Comparison of ENCODE assay signal across 22 mouse cellular contexts in the genomic region with DNA sequence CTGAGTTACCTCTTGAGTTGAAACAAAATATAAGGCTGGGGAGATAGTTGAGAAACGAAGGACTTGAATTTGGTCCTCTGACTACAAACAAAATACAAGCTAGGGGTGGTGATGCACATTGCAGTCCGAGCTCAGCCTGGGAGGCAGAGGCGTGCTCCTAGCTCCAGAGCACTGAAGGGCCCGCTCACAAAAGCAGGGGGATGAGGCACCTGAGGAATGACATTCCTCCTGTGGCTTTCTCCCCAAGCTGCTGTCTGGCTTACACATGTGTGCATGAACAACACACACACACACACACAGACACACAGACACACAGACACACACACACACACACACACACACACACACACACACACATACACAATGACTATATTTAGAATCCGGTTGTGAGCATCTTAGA.
DNase-seq lines count a peak whose midpoint lies in the region; ATAC-seq lines count a peak whose summit lies in the region.
"Had no signal": no experiment of that assay in that cellular context is flagged by ENCODE, and none has a peak within 500 bp of the region (broad histone marks: within the 10 kb centered on the region; RNA-seq: fewer than 3 reads in every experiment).

No protein-coding gene starts in this region.

- H3K4me3 ChIP-seq in heart, embryonic 10.5 days, result no peak overlapping the region
- H3K4me3 ChIP-seq in heart, embryonic 12.5 days, result no peak overlapping the region
- H3K4me3 ChIP-seq in neural tube, embryonic 13.5 days, result no peak overlapping the region
- H3K4me3 ChIP-seq in neural tube, embryonic 15.5 days (replicated peaks), result no peak overlapping the region
- H3K4me3 ChIP-seq: embryonic facial prominence, embryonic 12.5 days; embryonic facial prominence, embryonic 15.5 days; heart, adult 2 months; heart, embryonic 15.5 days had no signal

- no peak overlapping the region for H3K4me2 ChIP-seq in heart, embryonic 12.5 days
- H3K4me2 ChIP-seq in neural tube, embryonic 13.5 days, result no peak overlapping the region
- no peak overlapping the region for H3K4me2 ChIP-seq in neural tube, embryonic 15.5 days
- H3K4me2 ChIP-seq: embryonic facial prominence, embryonic 12.5 days; embryonic facial prominence, embryonic 15.5 days; heart, embryonic 11.5 days; heart, embryonic 15.5 days; hindbrain, embryonic 14.5 days had no signal

- no peaks in the 10 kb centered on the region for H3K9me3 ChIP-seq in heart, embryonic 10.5 days
- H3K9me3 ChIP-seq in heart, embryonic 12.5 days (replicated peaks), result no peaks in the 10 kb centered on the region
- no peaks in the 10 kb centered on the region for H3K9me3 ChIP-seq in neural tube, embryonic 13.5 days
- no peaks in the 10 kb centered on the region for H3K9me3 ChIP-seq in neural tube, embryonic 15.5 days (replicated peaks)
- H3K9me3 ChIP-seq: embryonic facial prominence, embryonic 12.5 days; embryonic facial prominence, embryonic 15.5 days; heart, embryonic 15.5 days had no signal

- no peaks in the 10 kb centered on the region for H3K36me3 ChIP-seq in heart, embryonic 10.5 days
- no peaks in the 10 kb centered on the region for H3K36me3 ChIP-seq in heart, embryonic 12.5 days
- H3K36me3 ChIP-seq in neural tube, embryonic 13.5 days, result no peaks in the 10 kb centered on the region
- no peaks in the 10 kb centered on the region for H3K36me3 ChIP-seq in neural tube, embryonic 15.5 days
- H3K36me3 ChIP-seq: embryonic facial prominence, embryonic 12.5 days; embryonic facial prominence, embryonic 15.5 days; heart, embryonic 15.5 days had no signal

- ATAC-seq in heart, embryonic 12.5 days (ENCODE audit: insufficient number of reproducible peaks, low FRiP score), result no peak
- no peak for ATAC-seq in neural tube, embryonic 13.5 days (ENCODE audit: low read depth)
- ATAC-seq in neural tube, embryonic 15.5 days (ENCODE audit: low FRiP score), result no peak
- ATAC-seq: forebrain, embryonic 14.5 days; forebrain, postnatal 0 days; hindbrain, postnatal 0 days had no signal

- no peak overlapping the region for H3K27ac ChIP-seq in heart, embryonic 10.5 days
- H3K27ac ChIP-seq in heart, embryonic 12.5 days (ENCODE audit: poor library complexity, severe bottlenecking), result no peak overlapping the region
- 0 out of 2 replicates have a peak overlapping the region, but pooled peaks have one; percentile 23 for H3K27ac ChIP-seq in neural tube, embryonic 13.5 days (replicated peaks)
- 0 out of 2 replicates have a peak overlapping the region, but pooled peaks have one; percentile 23 for H3K27ac ChIP-seq in neural tube, embryonic 15.5 days (replicated peaks)
- H3K27ac ChIP-seq: embryonic facial prominence, embryonic 12.5 days; embryonic facial prominence, embryonic 15.5 days; heart, adult 2 months; heart, embryonic 15.5 days; hindbrain, embryonic 14.5 days; hindbrain, postnatal 0 days had no signal

- WGBS in heart, embryonic 10.5 days, result 66% methylated on average over 5 of the region's 5 CpGs
- WGBS in heart, embryonic 12.5 days, result 71% methylated on average over 5 of the region's 5 CpGs
- 39% methylated on average over 5 of the region's 5 CpGs for WGBS in neural tube, embryonic 13.5 days
- WGBS in neural tube, embryonic 15.5 days, result 42% methylated on average over 5 of the region's 5 CpGs

- DNase-seq in heart, embryonic 10.5 days (ENCODE audit: low spot score), result peak; percentile 58
- no peak for DNase-seq in neural tube, embryonic 10.5 days (ENCODE audit: extremely low spot score, low spot score)
- DNase-seq in frontal cortex, adult 2 months (ENCODE audit: extremely low spot score in 1 of 2, low spot score in 1 of 2), result no peak
- DNase-seq: adrenal gland, adult 8-10 months; adrenal gland, postnatal 25 days; cerebellum, adult 18-20 months; cerebellum, postnatal 25 days; forebrain, postnatal 0 days; gastrocnemius, postnatal 25 days; heart, adult 2 months; heart, postnatal 10 days; heart, postnatal 4 days had no signal

- no peak overlapping the region for H3K9ac ChIP-seq in heart, embryonic 12.5 days
- H3K9ac ChIP-seq in neural tube, embryonic 13.5 days, result no peak overlapping the region
- H3K9ac ChIP-seq in neural tube, embryonic 15.5 days (replicated peaks), result no peak overlapping the region
- H3K9ac ChIP-seq: embryonic facial prominence, embryonic 12.5 days; embryonic facial prominence, embryonic 15.5 days; forebrain, postnatal 0 days; heart, embryonic 15.5 days; hindbrain, embryonic 14.5 days had no signal

- peaks cover 34% of the 10 kb centered on the region for H3K4me1 ChIP-seq in heart, embryonic 10.5 days
- peaks cover 40% of the 10 kb centered on the region for H3K4me1 ChIP-seq in heart, embryonic 12.5 days (replicated peaks)
- peaks cover 36% of the 10 kb centered on the region for H3K4me1 ChIP-seq in neural tube, embryonic 13.5 days (replicated peaks)
- H3K4me1 ChIP-seq in neural tube, embryonic 15.5 days, result peaks cover 32% of the 10 kb centered on the region
- H3K4me1 ChIP-seq: embryonic facial prominence, embryonic 12.5 days had no signal

- no peaks in the 10 kb centered on the region for H3K27me3 ChIP-seq in heart, embryonic 10.5 days (ENCODE audit: insufficient read depth, poor library complexity, severe bottlenecking)
- H3K27me3 ChIP-seq in heart, embryonic 12.5 days (replicated peaks), result no peaks in the 10 kb centered on the region
- no peaks in the 10 kb centered on the region for H3K27me3 ChIP-seq in neural tube, embryonic 13.5 days
- H3K27me3 ChIP-seq in neural tube, embryonic 15.5 days (replicated peaks), result no peaks in the 10 kb centered on the region
- H3K27me3 ChIP-seq: embryonic facial prominence, embryonic 12.5 days; embryonic facial prominence, embryonic 15.5 days; heart, embryonic 15.5 days had no signal

Comparison
In these comparisons a context has a peak if more than half of its experiments do, and no peak if none do; other contexts are left out.
1. H3K27ac ChIP-seq: peak in neural tube, embryonic 13.5 days (single experiment) and neural tube, embryonic 15.5 days (single experiment); none in heart, embryonic 10.5 days (single experiment) and heart, embryonic 12.5 days (single experiment).